15 mouse cellular contexts compared by ENCODE assay signal in the genomic region with DNA sequence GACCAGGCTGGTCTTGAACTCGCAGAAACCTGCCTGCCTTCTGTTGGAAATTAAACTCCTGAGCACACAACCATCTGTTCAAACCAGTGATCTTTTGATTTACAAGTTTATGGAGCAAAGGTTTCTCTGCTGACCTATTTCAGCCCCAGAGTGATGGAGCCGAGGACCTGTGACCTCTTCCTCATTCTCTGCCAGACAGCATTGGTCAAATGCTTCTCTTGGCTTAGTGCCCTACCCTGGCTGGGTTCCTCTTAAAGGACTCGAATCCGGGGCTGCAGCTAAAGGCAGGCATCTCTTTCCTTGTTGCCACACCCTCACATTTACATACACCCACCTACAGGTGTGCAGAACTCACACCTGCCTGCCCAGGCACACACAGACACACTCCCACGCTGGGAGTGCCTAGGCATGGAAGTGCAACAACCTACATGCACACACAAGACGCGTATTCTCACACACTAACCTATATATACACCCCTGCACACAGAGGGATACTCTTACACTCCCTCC. TPM values are rescaled to one million over a fixed set of nuclear protein-coding genes. Genes with fewer than 3 reads are reported as not detected.
A peak's percentile ranks its signal among the peaks of the same experiment; 100 is the strongest.
DNase-seq lines count a peak whose midpoint lies in the region; ATAC-seq lines count a peak whose summit lies in the region.
"Had no signal": no experiment of that assay in that cellular context is flagged by ENCODE, and none has a peak within 500 bp of the region (broad histone marks: within the 10 kb centered on the region; RNA-seq: fewer than 3 reads in every experiment).

No protein-coding gene starts in this region.

- no peak for ATAC-seq in kidney, embryonic 15.5 days (replicated peaks; ENCODE audit: low FRiP score)

- WGBS in kidney, embryonic 15.5 days: 55% methylated on average over 7 of the region's 7 CpGs

- H3K4me3 ChIP-seq in kidney, embryonic 15.5 days (replicated peaks): no peak overlapping the region
- H3K4me3 ChIP-seq: forebrain, embryonic 12.5 days; hindbrain, embryonic 10.5 days; left cerebral cortex, adult 2 months; liver, embryonic 15.5 days; midbrain, embryonic 12.5 days had no signal

- no peak overlapping the region for H3K27ac ChIP-seq in kidney, embryonic 15.5 days
- H3K27ac ChIP-seq: forebrain, embryonic 12.5 days; hindbrain, embryonic 10.5 days; left cerebral cortex, adult 2 months; liver, embryonic 15.5 days; midbrain, embryonic 12.5 days had no signal

- H3K9me3 ChIP-seq in kidney, embryonic 15.5 days (replicated peaks): no peaks in the 10 kb centered on the region
- H3K9me3 ChIP-seq: forebrain, embryonic 12.5 days; hindbrain, embryonic 10.5 days; liver, embryonic 15.5 days; midbrain, embryonic 12.5 days had no signal

- no peak overlapping the region for H3K9ac ChIP-seq in kidney, embryonic 15.5 days
- H3K9ac ChIP-seq: forebrain, embryonic 12.5 days; liver, embryonic 15.5 days; midbrain, embryonic 12.5 days had no signal

- H3K36me3 ChIP-seq in kidney, embryonic 15.5 days: no peaks in the 10 kb centered on the region
- H3K36me3 ChIP-seq: forebrain, embryonic 12.5 days; hindbrain, embryonic 10.5 days; liver, embryonic 15.5 days; midbrain, embryonic 12.5 days had no signal

- peaks cover 30% of the 10 kb centered on the region for H3K4me1 ChIP-seq in kidney, embryonic 15.5 days
- H3K4me1 ChIP-seq: liver, embryonic 15.5 days; midbrain, embryonic 12.5 days had no signal

- DNase-seq in adrenal gland, postnatal 10 days: peak; percentile 33
- DNase-seq in adrenal gland, adult 8-10 months: no peak
- DNase-seq in kidney, adult 18-20 months: peak; percentile 55
- peak; percentile 8 for DNase-seq in lung, postnatal 25 days (ENCODE audit: low spot score)
- no peak for DNase-seq in lung, postnatal 4 days
- DNase-seq in B cell, adult 2 months: no peak
- no peak for DNase-seq in gastrocnemius, postnatal 25 days
- DNase-seq: thymus, postnatal 25 days had no signal

- H3K4me2 ChIP-seq in kidney, embryonic 15.5 days: no peak overlapping the region
- H3K4me2 ChIP-seq: forebrain, embryonic 12.5 days; liver, embryonic 15.5 days; midbrain, embryonic 12.5 days had no signal

- peaks cover 7% of the 10 kb centered on the region for H3K27me3 ChIP-seq in kidney, embryonic 15.5 days
- H3K27me3 ChIP-seq: CH12.LX had no signal

RNA-seq across cellular contexts. Expression of a gene that starts 6.6 kb away (rescaled TPM):
- under 1 TPM; 0.51 to 0.57 TPM for total RNA-seq in adrenal gland, postnatal 10 days (2021)
- total RNA-seq in adrenal gland, adult 8-10 months (2022): under 1 TPM; 0.25 to 0.64 (median 0.46) TPM
- 1.3 and 1.6 TPM in 2 replicates for polyA plus RNA-seq in kidney, embryonic 15.5 days (2015; fragmentation: Nextera tagmentation; extraction: Ambion mirVana)
- total RNA-seq in gastrocnemius, postnatal 25 days (2021): under 1 TPM; 0.13 to 0.24 TPM
- total RNA-seq: CH12.LX had no signal
- polyA plus RNA-seq: liver, embryonic 15.5 days had no signal

Comparison
In these comparisons a context has a peak if more than half of its experiments do, and no peak if none do; other contexts are left out.
1. DNase-seq: peak in adrenal gland, postnatal 10 days (single experiment), kidney, adult 18-20 months (single experiment) and lung, postnatal 25 days (single experiment); none in adrenal gland, adult 8-10 months (single experiment), lung, postnatal 4 days (0 of 2), B cell, adult 2 months (0 of 2) and gastrocnemius, postnatal 25 days (single experiment).